Mouse (Mus musculus) MEL (cell line): ENCODE measurements around the gene Siglec1. TPM values are rescaled to one million over a fixed set of nuclear protein-coding genes. Genes with fewer than 3 reads are reported as not detected.

Experiments
- DNase-seq: peaks from one replicate; pipeline ENCODE4 v3.0.0; 2011; ENCODE audit warnings: low read depth, low spot score
- H3K27ac ChIP-seq: 2 replicates; pipeline ENCODE4 v1.5.1; 2012; ENCODE audit warnings: low read depth, mild to moderate bottlenecking, control low read depth, low read length, moderate library complexity; ENCODE audit not compliant: control insufficient read depth
- H3K27me3 ChIP-seq, 2 experiments: fragments of 150-350 bp in 1 of 2; sonication (generic) in 1 of 2; 2 replicates each; pipeline ENCODE4 v1.6.1; 2012; ENCODE audit warnings: low read length in 2 of 2, mild to moderate bottlenecking in 2 of 2, improper control_type of control experiment in 1 of 2, moderate library complexity in 1 of 2; ENCODE audit not compliant: insufficient read depth in 2 of 2, control insufficient read depth in 1 of 2
- H3K36me3 ChIP-seq, 2 experiments: 2 replicates each; pipeline ENCODE4 v1.6.1; 2012 to 2014; ENCODE audit warnings: low read length in 2 of 2, improper control_type of control experiment in 1 of 2, inconsistent platforms in 1 of 2, mild to moderate bottlenecking in 1 of 2; ENCODE audit not compliant: insufficient read depth in 2 of 2, control insufficient read depth in 1 of 2
- H3K4me1 ChIP-seq, 2 experiments: fragments of 150-350 bp in 1 of 2; sonication (generic) in 1 of 2; 2 replicates each; pipeline ENCODE4 v1.6.1; 2012; ENCODE audit warnings: low read length in 2 of 2, improper control_type of control experiment in 1 of 2, mild to moderate bottlenecking in 1 of 2; ENCODE audit not compliant: insufficient read depth in 2 of 2, control insufficient read depth in 1 of 2
- H3K4me3 ChIP-seq, 2 experiments: fragments of 150-350 bp in 1 of 2; sonication (generic) in 1 of 2; 2 replicates each; pipeline ENCODE4 v1.5.1; 2012; ENCODE audit warnings: low read depth in 2 of 2, low read length in 2 of 2, mild to moderate bottlenecking in 2 of 2, moderate library complexity in 2 of 2, control low read depth in 1 of 2, improper control_type of control experiment in 1 of 2; ENCODE audit not compliant: control insufficient read depth in 1 of 2, insufficient read depth in 1 of 2
- H3K79me2 ChIP-seq: 2 replicates; pipeline ENCODE4 v1.6.1; 2012; ENCODE audit warnings: mild to moderate bottlenecking, low read length, moderate library complexity; ENCODE audit not compliant: control insufficient read depth, poor library complexity, insufficient read depth
- H3K9ac ChIP-seq: 2 replicates; pipeline ENCODE4 v1.6.1; 2012; ENCODE audit warnings: low read depth, mild to moderate bottlenecking, control low read depth, low read length, moderate library complexity; ENCODE audit not compliant: control insufficient read depth, poor library complexity, severe bottlenecking
- H3K9me3 ChIP-seq: fragments of 150-350 bp; sonication (generic); replicated peaks from 2 replicates; pipeline ENCODE4 v1.6.1; 2012; ENCODE audit warnings: mild to moderate bottlenecking, low read length, improper control_type of control experiment, moderate library complexity; ENCODE audit not compliant: insufficient read depth
- CHD1 ChIP-seq: IDR thresholded peaks from 2 replicates; pipeline ENCODE4 v1.6.1; 2012; ENCODE audit warnings: low read depth, mild to moderate bottlenecking, inconsistent platforms, low read length, improper control_type of control experiment
- CTCF ChIP-seq, 3 experiments: IDR thresholded peaks in 2 of 3; conservative IDR thresholded peaks in 1 of 3; 2 replicates each; pipeline ENCODE4 v1.5.1; 2011 to 2012; ENCODE audit warnings: low read length in 3 of 3, low read depth in 2 of 3, mild to moderate bottlenecking in 2 of 3, improper control_type of control experiment in 1 of 3, inconsistent platforms in 1 of 3, mixed read lengths in 1 of 3, moderate library complexity in 1 of 3; ENCODE audit not compliant: control insufficient read depth in 1 of 3, insufficient read depth in 1 of 3, poor library complexity in 1 of 3, severe bottlenecking in 1 of 3
- E2F4 ChIP-seq: IDR thresholded peaks from 2 replicates; pipeline ENCODE4 v1.6.1; 2011; ENCODE audit warnings: low read depth, low read length, improper control_type of control experiment, borderline replicate concordance
- ELF1 ChIP-seq: IDR thresholded peaks from 2 replicates; pipeline ENCODE4 v1.6.1; 2014; ENCODE audit warnings: low read depth, mild to moderate bottlenecking, inconsistent platforms, low read length, improper control_type of control experiment, moderate library complexity
- ETS1 ChIP-seq: IDR thresholded peaks from 2 replicates; pipeline ENCODE4 v1.6.1; 2012; ENCODE audit warnings: low read depth, mild to moderate bottlenecking, inconsistent platforms, low read length, improper control_type of control experiment, moderate library complexity
- GATA1 ChIP-seq: IDR thresholded peaks from 2 replicates; pipeline ENCODE4 v1.6.1; 2011; ENCODE audit warnings: low read depth, low read length, improper control_type of control experiment
- MAFK ChIP-seq: IDR thresholded peaks from 2 replicates; pipeline ENCODE4 v1.6.1; 2011; ENCODE audit warnings: low read depth, mild to moderate bottlenecking, low read length, improper control_type of control experiment, borderline replicate concordance
- MXI1 ChIP-seq: IDR thresholded peaks from 2 replicates; pipeline ENCODE4 v1.6.1; 2011; ENCODE audit warnings: mild to moderate bottlenecking, low read depth, low read length, improper control_type of control experiment
- MYC ChIP-seq: IDR thresholded peaks from 2 replicates; pipeline ENCODE4 v1.6.1; 2011; ENCODE audit warnings: low read depth, mild to moderate bottlenecking, low read length, improper control_type of control experiment, moderate library complexity
- NRF1 ChIP-seq: IDR thresholded peaks from 2 replicates; pipeline ENCODE4 v1.6.1; 2014; ENCODE audit warnings: low read depth, mild to moderate bottlenecking, inconsistent platforms, low read length, improper control_type of control experiment, moderate library complexity; ENCODE audit not compliant: poor library complexity, insufficient read depth, severe bottlenecking
- POLR2A ChIP-seq, 2 experiments: IDR thresholded peaks; 2 replicates each; pipeline ENCODE4 v1.6.1; 2011 to 2012; ENCODE audit warnings: low read length in 2 of 2, mild to moderate bottlenecking in 2 of 2, control low read depth in 1 of 2, improper control_type of control experiment in 1 of 2, low read depth in 1 of 2, moderate library complexity in 1 of 2; ENCODE audit not compliant: control insufficient read depth in 1 of 2, insufficient read depth in 1 of 2, poor library complexity in 1 of 2
- RAD21 ChIP-seq: IDR thresholded peaks from 2 replicates; pipeline ENCODE4 v1.6.1; 2011; ENCODE audit warnings: mild to moderate bottlenecking, low read depth, low read length, improper control_type of control experiment
- RCOR1 ChIP-seq: IDR thresholded peaks from 2 replicates; pipeline ENCODE4 v1.6.1; 2012; ENCODE audit warnings: low read depth, mild to moderate bottlenecking, inconsistent platforms, low read length, improper control_type of control experiment
- SMC3 ChIP-seq: IDR thresholded peaks from 2 replicates; pipeline ENCODE4 v1.6.1; 2011; ENCODE audit warnings: low read depth, low read length, improper control_type of control experiment
- ZC3H11A ChIP-seq: IDR thresholded peaks from 2 replicates; pipeline ENCODE4 v1.6.1; 2012; ENCODE audit warnings: low read depth, mild to moderate bottlenecking, inconsistent platforms, low read length, improper control_type of control experiment
- polyA plus RNA-seq, 2 experiments: library from polyadenylated mRNA; stranded (reverse) in 1 of 2; unstranded in 1 of 2; fragments of >175 nt in 1 of 2; fragments of >200 nt in 1 of 2; gene quantifications; 2 replicates each; pipeline versions ENCODE4 v1.2.1 to v1.2.4; 2012; ENCODE audit warnings: low replicate concordance in 2 of 2, low read depth in 1 of 2; ENCODE audit not compliant: insufficient read length in 2 of 2, insufficient read depth in 1 of 2, missing spikeins in 1 of 2
- total RNA-seq: library from RNA; depleted of rRNA; stranded (reverse); fragments of 300-350 nt; gene quantifications from 2 replicates; pipeline ENCODE4 v1.2.3, GENCODE M21; 2012

Siglec1 gene
- total and polyA plus RNA-seq, 3 experiments = 0.04 to 0.07 TPM; not detected in 1

GRCm38 (mm10) chr2:131055631-131056030, 30.9 kb downstream of the Siglec1 start:
- H3K4me1 ChIP-seq = peaks cover 0 to 4% of the 10 kb centered on the region in 2 experiments; a peak in 1 of 4 replicates
- DNase-seq = peak; percentile 64
- no peak overlapping the region for H3K27ac ChIP-seq
- H3K79me2 ChIP-seq = no peaks in the 10 kb centered on the region
- H3K27me3 ChIP-seq = no peaks in the 10 kb centered on the region
- TF ChIP-seq MYC = no peak
- peak; percentile 52 for TF ChIP-seq RAD21
- peak; percentile 24; the same call in 1 of the 2 replicates for TF ChIP-seq ZC3H11A
- TF ChIP-seq CTCF (IDR thresholded peaks at IDR 0.05 in 2 of 3, conservative IDR thresholded peaks at IDR 0.05 in 1 of 3; ENCODE audit: control insufficient read depth in 1 of 3, insufficient read depth in 1 of 3, low read depth in 2 of 3, low read length in 3 of 3, poor library complexity in 1 of 3, severe bottlenecking in 1 of 3) = peak; percentile 67 to 76 (median 73)
- TF ChIP-seq SMC3 = peak; percentile 68
- TF ChIP-seq, all 39 proteins: peak for 4
- no peak overlapping the region for H3K4me3 ChIP-seq
- H3K9me3 ChIP-seq = no peaks in the 10 kb centered on the region
- no peaks in the 10 kb centered on the region for H3K36me3 ChIP-seq
- no peak overlapping the region for H3K9ac ChIP-seq

DNA sequence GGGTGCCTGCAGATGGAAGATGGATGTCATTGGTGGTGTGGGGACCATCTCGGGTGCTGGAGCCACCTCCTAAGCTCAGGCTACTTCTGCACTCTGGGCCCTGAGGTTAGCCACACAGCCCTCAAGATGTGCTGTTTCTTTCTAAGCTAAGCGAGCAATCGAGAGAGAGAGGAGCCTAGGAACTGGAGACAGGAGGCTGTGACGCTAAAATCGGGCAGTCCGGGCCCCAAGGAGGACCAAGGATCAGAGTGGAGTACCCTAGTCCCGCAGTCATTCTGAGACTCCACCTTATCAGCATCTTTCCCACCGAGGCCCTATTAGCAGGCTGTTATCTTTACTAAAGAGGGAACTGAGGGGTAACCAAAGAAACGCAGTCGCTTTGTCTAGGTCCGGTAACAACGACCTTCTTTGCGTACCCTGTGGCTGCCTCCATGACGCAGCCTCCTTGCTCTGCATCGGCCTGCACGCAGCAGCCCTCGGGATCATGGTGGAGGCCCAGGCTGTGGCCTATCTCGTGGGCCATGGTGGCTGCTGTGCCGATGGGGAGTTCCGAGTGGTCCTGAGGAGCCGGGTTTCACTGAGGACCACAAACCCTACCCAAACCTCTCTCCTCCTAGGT, 31.8 kb downstream of the Siglec1 start:
- H3K4me1 ChIP-seq = peaks cover 0 to 4% of the 10 kb centered on the region in 2 experiments; a peak in 1 of 4 replicates
- TF ChIP-seq POLR2A (IDR thresholded peaks at IDR 0.05; ENCODE audit: control insufficient read depth in 1 of 2, insufficient read depth in 1 of 2, low read depth in 1 of 2, low read length in 2 of 2, poor library complexity in 1 of 2) (no peak), RCOR1 (peak; percentile 31; the same call in 1 of the 2 replicates), ETS1 (no peak), GATA1 (peak; percentile 57; the same call in 1 of the 2 replicates)
- H3K27ac ChIP-seq = no peak overlapping the region
- peak; percentile 52 for DNase-seq
- no peaks in the 10 kb centered on the region for H3K27me3 ChIP-seq
- H3K36me3 ChIP-seq = no peaks in the 10 kb centered on the region
- H3K9me3 ChIP-seq = no peaks in the 10 kb centered on the region
- H3K9ac ChIP-seq = no peak overlapping the region
- no peaks in the 10 kb centered on the region for H3K79me2 ChIP-seq
- no peak overlapping the region for H3K4me3 ChIP-seq

DNA sequence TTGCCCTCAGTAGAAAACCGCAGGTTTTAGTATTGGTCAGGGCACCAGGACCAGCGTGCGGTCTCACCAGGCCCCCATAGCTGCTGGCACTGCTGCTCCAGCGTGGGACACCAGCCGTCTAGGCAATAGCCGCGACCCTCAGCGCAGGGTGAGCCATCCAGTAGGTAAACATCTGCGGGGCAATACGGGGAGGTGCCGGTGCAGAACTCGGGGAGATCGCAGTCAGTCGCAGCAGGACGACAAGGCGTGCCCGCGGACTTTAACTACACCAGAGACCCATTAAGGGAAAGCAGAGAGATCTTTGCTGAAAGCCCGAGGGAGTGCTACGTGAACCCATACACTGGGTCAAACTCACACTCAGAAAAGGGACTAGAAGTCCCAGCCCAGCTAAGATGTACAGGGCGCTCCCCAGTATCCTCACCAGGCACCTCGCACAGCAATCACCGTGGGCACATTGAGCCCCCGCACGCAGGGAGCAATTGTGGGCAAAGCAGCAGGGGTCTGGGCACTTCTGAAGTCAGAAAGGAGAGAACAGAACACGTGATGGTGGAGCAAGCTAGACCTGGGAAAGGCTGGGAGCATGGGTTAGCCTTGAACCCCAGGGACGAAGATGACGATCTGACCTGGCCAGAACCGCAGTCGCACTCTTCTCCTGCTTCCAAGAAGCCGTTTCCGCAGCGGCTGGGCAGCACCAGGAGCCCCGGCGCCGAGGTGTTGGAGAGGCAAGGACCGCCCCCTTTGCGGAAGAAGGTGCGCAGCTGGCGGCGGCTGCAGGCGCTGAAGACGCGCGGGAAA, 32.5 kb downstream of the Siglec1 start:
- Histone ChIP-seq H3K36me3 (no peaks in the 10 kb centered on the region), H3K79me2 (no peaks in the 10 kb centered on the region), H3K4me1 (peaks cover 0 to 4% of the 10 kb centered on the region in 2 experiments; a peak in 1 of 4 replicates), H3K4me3 (no peak overlapping the region), H3K9ac (no peak overlapping the region), H3K9me3 (no peaks in the 10 kb centered on the region), H3K27me3 (no peaks in the 10 kb centered on the region), H3K27ac (no peak overlapping the region)
- TF ChIP-seq E2F4 = no peak
- no peak for TF ChIP-seq MAFK
- TF ChIP-seq CHD1 = no peak
- TF ChIP-seq MXI1 = no peak
- TF ChIP-seq ELF1 = no peak
- no peak for TF ChIP-seq NRF1
- DNase-seq = no peak
